Mouse (Mus musculus) stomach, embryonic 14.5 days (tissue): Measurements from ENCODE around the gene Ccdc47. TPM values are rescaled to one million over a fixed set of nuclear protein-coding genes. Genes with fewer than 3 reads are reported as not detected.

ENCODE experiments used
- ATAC-seq: fragments of 200-750 bp; cut with Nextera tagmentation; 2 replicates; pipeline ENCODE4 v1.8.0; 2017; ENCODE audit warnings: low read depth, moderate TSS enrichment; ENCODE audit not compliant: insufficient number of reproducible peaks, insufficient read depth, low FRiP score
- H3K27ac ChIP-seq: fragments of 300-500 bp; sonication (generic); 2 replicates; pipeline ENCODE4 v1.5.1; 2014; ENCODE audit warnings: mild to moderate bottlenecking, low read length, moderate library complexity, mixed read lengths
- H3K27me3 ChIP-seq: fragments of 300-500 bp; sonication (generic); 2 replicates; pipeline ENCODE4 v1.6.1; 2014; ENCODE audit warnings: low read length, control low read depth, mixed read lengths; ENCODE audit not compliant: control insufficient read depth, insufficient read depth
- H3K36me3 ChIP-seq: fragments of 300-500 bp; sonication (generic); 2 replicates; pipeline ENCODE4 v1.6.1; 2014; ENCODE audit warnings: mild to moderate bottlenecking, control low read depth, low read length, moderate library complexity, mixed read lengths; ENCODE audit not compliant: control insufficient read depth, insufficient read depth
- H3K4me1 ChIP-seq: fragments of 300-500 bp; sonication (generic); 2 replicates; pipeline ENCODE4 v1.6.1; 2014; ENCODE audit warnings: low read length, control low read depth, mixed read lengths; ENCODE audit not compliant: control insufficient read depth, insufficient read depth
- H3K4me2 ChIP-seq: fragments of 300-500 bp; sonication (generic); replicated peaks from 2 replicates; pipeline ENCODE4 v1.6.1; 2014; ENCODE audit warnings: low read depth, low read length, control low read depth
- H3K4me3 ChIP-seq: fragments of 300-500 bp; sonication (generic); 2 replicates; pipeline ENCODE4 v1.5.1; 2014; ENCODE audit warnings: low read depth, low read length, control low read depth
- H3K9ac ChIP-seq: fragments of 300-500 bp; sonication (generic); replicated peaks from 2 replicates; pipeline ENCODE4 v1.6.1; 2014; ENCODE audit warnings: low read depth, mild to moderate bottlenecking, control low read depth, low read length, moderate library complexity, mixed read lengths
- H3K9me3 ChIP-seq: fragments of 300-500 bp; sonication (generic); 2 replicates; pipeline ENCODE4 v1.6.1; 2016; ENCODE audit warnings: low read depth, low read length, control low read depth; ENCODE audit not compliant: control insufficient read depth
- WGBS: fragments of 180-500 bp; shearing (Covaris S2); extraction: QIAGEN DNeasy Blood & Tissue Kit; methylation state at CpG from one replicate; pipeline ENCODE4 v1.1.7; 2014; 5-methylcytosine and 5-hydroxymethylcytosine counted together
- polyA plus RNA-seq: library from polyadenylated mRNA; unstranded; fragments of >200 nt; fragmentation: Nextera tagmentation; extraction: Ambion mirVana; gene quantifications from 2 replicates; pipeline ENCODE4 v1.2.1, GENCODE M21; 2014

Ccdc47 gene
- polyA plus RNA-seq, 1 experiment from 2014 or later, result 60.2 TPM

GRCm38 (mm10) chr11:106156257-106156656 lies 59.9 kb downstream of the Ccdc47 start:
- H3K27me3 ChIP-seq, result no peaks in the 10 kb centered on the region
- WGBS, result 79% methylated on average over 1 of the region's 1 CpGs
- H3K9ac ChIP-seq, result no peak overlapping the region
- H3K36me3 ChIP-seq, result peaks cover 55% of the 10 kb centered on the region
- no peak overlapping the region for H3K4me3 ChIP-seq
- H3K4me2 ChIP-seq, result no peak overlapping the region
- no peaks in the 10 kb centered on the region for H3K9me3 ChIP-seq
- H3K27ac ChIP-seq, result no peak overlapping the region
- no peak for ATAC-seq
- peaks cover 13% of the 10 kb centered on the region for H3K4me1 ChIP-seq

DNA sequence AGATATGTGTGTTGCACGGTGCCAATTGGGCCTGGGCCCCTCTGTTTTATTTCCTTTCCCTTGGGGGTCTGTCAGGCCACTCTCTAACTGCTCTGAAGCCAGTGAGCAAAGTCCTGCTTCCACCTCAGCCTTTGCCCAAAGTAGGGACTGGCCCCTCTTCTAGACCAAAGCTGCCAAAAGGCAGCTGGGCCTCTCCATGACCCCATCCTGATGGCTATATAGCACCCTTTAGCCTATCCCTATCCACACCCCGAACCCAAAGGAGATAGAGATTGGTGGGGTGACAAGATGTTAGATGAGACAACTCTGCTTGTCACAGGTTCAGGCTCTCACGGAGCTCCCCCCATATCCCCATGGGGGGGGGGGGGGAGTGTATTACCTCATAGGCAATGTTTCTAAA lies 60.4 kb downstream of the Ccdc47 start:
- Histone ChIP-seq H3K4me2 (no peak overlapping the region), H3K4me3 (no peak overlapping the region), H3K9me3 (no peaks in the 10 kb centered on the region), H3K27me3 (no peaks in the 10 kb centered on the region), H3K4me1 (peaks cover 8% of the 10 kb centered on the region; the same call in 1 of the 2 replicates), H3K27ac (no peak overlapping the region), H3K9ac (no peak overlapping the region), H3K36me3 (peaks cover 60% of the 10 kb centered on the region)
- 48% methylated on average over 3 of the region's 3 CpGs for WGBS
- no peak for ATAC-seq

DNA sequence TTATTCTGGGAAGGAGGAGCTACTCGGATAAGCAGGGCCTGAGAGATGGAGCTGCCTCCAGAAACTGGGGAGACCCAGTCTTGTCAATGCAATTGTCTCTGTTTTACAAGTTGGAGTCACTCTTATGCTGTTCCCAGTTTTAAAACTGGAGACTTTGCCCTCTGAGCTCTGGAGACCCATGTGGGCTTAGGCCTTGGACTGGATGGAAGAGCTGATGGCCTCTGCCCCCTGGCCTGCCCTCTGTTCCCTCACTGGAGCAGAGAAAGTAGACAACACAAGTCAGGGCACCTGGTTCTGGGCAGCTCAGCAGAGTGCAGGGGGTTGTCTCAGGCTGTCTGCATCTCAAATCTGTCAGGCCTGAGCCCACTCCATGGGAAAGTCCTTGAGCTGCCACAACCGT lies 61.4 kb downstream of the Ccdc47 start:
- Histone ChIP-seq H3K4me1 (peaks cover 5% of the 10 kb centered on the region; the same call in 1 of the 2 replicates), H3K9ac (no peak overlapping the region), H3K9me3 (no peaks in the 10 kb centered on the region), H3K27ac (no peak overlapping the region), H3K36me3 (peaks cover 66% of the 10 kb centered on the region), H3K4me3 (no peak overlapping the region), H3K4me2 (no peak overlapping the region), H3K27me3 (no peaks in the 10 kb centered on the region)
- WGBS, result 76% methylated on average over 2 of the region's 2 CpGs
- no peak for ATAC-seq

DNA sequence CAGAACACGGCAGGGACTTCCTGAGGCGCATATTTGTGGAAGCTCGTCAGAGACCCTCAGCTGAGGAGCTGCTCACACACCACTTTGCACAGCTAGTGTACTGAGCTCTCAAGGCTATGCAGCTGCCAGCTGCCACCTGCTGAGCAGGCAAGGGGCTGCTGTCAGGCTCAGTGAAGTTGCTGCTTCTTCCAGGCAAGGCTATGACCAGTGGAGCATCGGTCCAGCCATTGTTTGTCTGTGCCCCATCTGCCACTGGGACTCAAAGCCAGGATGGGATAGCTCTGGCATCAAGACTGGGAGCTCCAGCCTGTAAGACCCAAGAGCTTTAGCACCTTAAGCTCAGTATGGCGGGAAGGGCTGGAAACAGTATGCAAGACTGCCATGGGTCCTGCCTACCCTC lies 62.1 kb downstream of the Ccdc47 start:
- no peak for ATAC-seq
- no peak overlapping the region for H3K9ac ChIP-seq
- H3K4me3 ChIP-seq, result no peak overlapping the region
- 81% methylated on average over 5 of the region's 5 CpGs for WGBS
- H3K27ac ChIP-seq, result no peak overlapping the region
- H3K4me2 ChIP-seq, result no peak overlapping the region
- peaks cover 72% of the 10 kb centered on the region for H3K36me3 ChIP-seq
- H3K9me3 ChIP-seq, result no peaks in the 10 kb centered on the region
- H3K4me1 ChIP-seq, result peaks cover 5% of the 10 kb centered on the region; the same call in 1 of the 2 replicates
- H3K27me3 ChIP-seq, result no peaks in the 10 kb centered on the region

GRCm38 (mm10) chr11:106152132-106152531 lies 64.0 kb downstream of the Ccdc47 start:
- no peaks in the 10 kb centered on the region for H3K9me3 ChIP-seq
- WGBS, result 79% methylated on average over 8 of the region's 8 CpGs
- H3K27me3 ChIP-seq, result no peaks in the 10 kb centered on the region
- no peak overlapping the region for H3K4me3 ChIP-seq
- no peaks in the 10 kb centered on the region for H3K4me1 ChIP-seq
- H3K27ac ChIP-seq, result no peak overlapping the region
- H3K9ac ChIP-seq, result no peak overlapping the region
- ATAC-seq, result no peak
- no peak overlapping the region for H3K4me2 ChIP-seq
- H3K36me3 ChIP-seq, result peaks cover 73% of the 10 kb centered on the region

- no peak overlapping the region for H3K4me3 ChIP-seq
- H3K27ac ChIP-seq, result no peak overlapping the region
- peaks cover 63% of the 10 kb centered on the region for H3K36me3 ChIP-seq
- no peaks in the 10 kb centered on the region for H3K4me1 ChIP-seq
- H3K4me2 ChIP-seq, result no peak overlapping the region
- WGBS, result 85% methylated on average over 3 of the region's 3 CpGs
- H3K9ac ChIP-seq, result no peak overlapping the region
- H3K9me3 ChIP-seq, result no peaks in the 10 kb centered on the region
- ATAC-seq, result no peak
- no peaks in the 10 kb centered on the region for H3K27me3 ChIP-seq
Observed at GRCm38 (mm10) chr11:106151219-106151618, 64.9 kb downstream of the Ccdc47 start.

Other genes starting within 250 kb of the Ccdc47 start
- 0.72 and 0.80 TPM in 2 replicates for gene Ace, start 248.4 kb downstream of the Ccdc47 start, polyA plus RNA-seq
- gene Ace3, start 221.7 kb downstream of the Ccdc47 start, polyA plus RNA-seq, result not detected in 2 replicates
- gene Kcnh6, start 208.2 kb downstream of the Ccdc47 start, polyA plus RNA-seq, result 0.07 and 0.38 TPM in 2 replicates
- gene Dcaf7, start 179.5 kb downstream of the Ccdc47 start, polyA plus RNA-seq, result 61.9 and 63.0 TPM in 2 replicates
- 7.7 and 11.1 TPM in 2 replicates for gene Taco1, start 150.3 kb downstream of the Ccdc47 start, polyA plus RNA-seq
- gene Map3k3, start 131.7 kb downstream of the Ccdc47 start, polyA plus RNA-seq, result 20.7 and 25.8 TPM in 2 replicates
- not detected in 2 replicates for gene Gm10840, start 55.5 kb downstream of the Ccdc47 start, polyA plus RNA-seq
- 149 and 157 TPM in 2 replicates for gene Limd2, start 55.5 kb downstream of the Ccdc47 start, polyA plus RNA-seq
- gene Strada, start 14.2 kb downstream of the Ccdc47 start, polyA plus RNA-seq, result 23.2 and 27.5 TPM in 2 replicates
- gene Ddx42, start 582 bp upstream of the Ccdc47 start, polyA plus RNA-seq, result 67.9 TPM in 2 replicates
- gene Ftsj3, start 39.7 kb upstream of the Ccdc47 start, polyA plus RNA-seq, result 50.2 and 54.3 TPM in 2 replicates
- 241 and 254 TPM in 2 replicates for gene Psmc5, start 39.8 kb upstream of the Ccdc47 start, polyA plus RNA-seq
- 82.8 and 86.2 TPM in 2 replicates for gene Smarcd2, start 56.6 kb upstream of the Ccdc47 start, polyA plus RNA-seq
- 0.07 and 0.41 TPM in 2 replicates for gene Tcam1, start 60.3 kb upstream of the Ccdc47 start, polyA plus RNA-seq
- gene Gh, start 85.5 kb upstream of the Ccdc47 start, polyA plus RNA-seq, result not detected in 2 replicates
- gene Cd79b, start 98.4 kb upstream of the Ccdc47 start, polyA plus RNA-seq, result 2.7 and 2.9 TPM in 2 replicates
- gene Scn4a, start 136.9 kb upstream of the Ccdc47 start, polyA plus RNA-seq, result 0.13 TPM in 1 of 2 replicates, not detected in the other
- gene Prr29, start 149.1 kb upstream of the Ccdc47 start, polyA plus RNA-seq, result 0.49 and 0.77 TPM in 2 replicates
- 43.3 and 43.4 TPM in 2 replicates for gene Icam2, start 171.7 kb upstream of the Ccdc47 start, polyA plus RNA-seq